Mouse (Mus musculus): Measurements from ENCODE around the gene Plekhh1. TPM values are rescaled to one million over a fixed set of nuclear protein-coding genes. Genes with fewer than 3 reads are reported as not detected.

Gene Plekhh1
- polyA plus RNA-seq, 1 experiment from 2014 or later = 5.8 TPM

- DNase-seq (ENCODE audit: low spot score) (no peak), ATAC-seq (replicated peaks; ENCODE audit: low FRiP score, low read depth) (no peak)
- 69% methylated on average over 2 of the region's 2 CpGs for WGBS
- Histone ChIP-seq H3K36me3 (ENCODE audit: insufficient read depth, low read length) (no peaks in the 10 kb centered on the region), H3K4me3 (replicated peaks; ENCODE audit: low read depth, low read length) (no peak overlapping the region), H3K9ac (ENCODE audit: low read depth, low read length) (no peak overlapping the region), H3K9me3 (replicated peaks; ENCODE audit: low read length) (no peaks in the 10 kb centered on the region), H3K27me3 (ENCODE audit: insufficient read depth, low read length) (no peaks in the 10 kb centered on the region), H3K4me2 (ENCODE audit: low read length) (no peak overlapping the region), H3K4me1 (replicated peaks; ENCODE audit: insufficient read depth, low read length) (no peaks in the 10 kb centered on the region), H3K27ac (no peak overlapping the region)
- peak; percentile 41; the same call in 1 of the 2 replicates for TF ChIP-seq CTCF (IDR thresholded peaks at IDR 0.05; ENCODE audit: low read depth)
Observed at GRCm38 (mm10) chr12:79104544-79104943, 75.6 kb downstream of the Plekhh1 start.

- 57% methylated on average over 5 of the region's 5 CpGs for WGBS
- H3K9me3 ChIP-seq (replicated peaks; ENCODE audit: low read length) = no peaks in the 10 kb centered on the region
- ATAC-seq (replicated peaks; ENCODE audit: low FRiP score, low read depth) (peak; percentile 63; the same call in 1 of the 2 replicates), DNase-seq (ENCODE audit: low spot score) (no peak)
- no peak overlapping the region for H3K4me2 ChIP-seq (ENCODE audit: low read length)
- 0 out of 2 replicates have a peak overlapping the region, but pooled peaks have one; percentile 2 for H3K27ac ChIP-seq
- H3K4me3 ChIP-seq (replicated peaks; ENCODE audit: low read depth, low read length) = no peak overlapping the region
- no peak overlapping the region for H3K9ac ChIP-seq (ENCODE audit: low read depth, low read length)
- H3K4me1 ChIP-seq (replicated peaks; ENCODE audit: insufficient read depth, low read length) = no peaks in the 10 kb centered on the region
- no peak for TF ChIP-seq CTCF (IDR thresholded peaks at IDR 0.05; ENCODE audit: low read depth)
- no peaks in the 10 kb centered on the region for H3K36me3 ChIP-seq (ENCODE audit: insufficient read depth, low read length)
- H3K27me3 ChIP-seq (ENCODE audit: insufficient read depth, low read length) = no peaks in the 10 kb centered on the region
Observed at GRCm38 (mm10) chr12:79105312-79105711, 76.3 kb downstream of the Plekhh1 start.

- WGBS = 83% methylated on average over 4 of the region's 4 CpGs
- H3K27ac ChIP-seq = no peak overlapping the region
- no peak overlapping the region for H3K4me2 ChIP-seq (ENCODE audit: low read length)
- H3K9ac ChIP-seq (ENCODE audit: low read depth, low read length) = no peak overlapping the region
- no peak for TF ChIP-seq CTCF (IDR thresholded peaks at IDR 0.05; ENCODE audit: low read depth)
- ATAC-seq (replicated peaks; ENCODE audit: low FRiP score, low read depth) = no peak
- H3K36me3 ChIP-seq (ENCODE audit: insufficient read depth, low read length) = no peaks in the 10 kb centered on the region
- DNase-seq (ENCODE audit: low spot score) = no peak
- H3K4me3 ChIP-seq (replicated peaks; ENCODE audit: low read depth, low read length) = no peak overlapping the region
- H3K9me3 ChIP-seq (replicated peaks; ENCODE audit: low read length) = no peaks in the 10 kb centered on the region
- H3K27me3 ChIP-seq (ENCODE audit: insufficient read depth, low read length) = no peaks in the 10 kb centered on the region
- no peaks in the 10 kb centered on the region for H3K4me1 ChIP-seq (replicated peaks; ENCODE audit: insufficient read depth, low read length)
Observed at GRCm38 (mm10) chr12:79118991-79119390, 90.0 kb downstream of the Plekhh1 start.

GRCm38 (mm10) chr12:79122820-79123219, 93.9 kb downstream of the Plekhh1 start:
- WGBS = 34% methylated on average over 3 of the region's 3 CpGs
- Histone ChIP-seq H3K4me1 (replicated peaks; ENCODE audit: insufficient read depth, low read length) (no peaks in the 10 kb centered on the region), H3K9ac (ENCODE audit: low read depth, low read length) (no peak overlapping the region), H3K4me2 (ENCODE audit: low read length) (no peak overlapping the region), H3K36me3 (ENCODE audit: insufficient read depth, low read length) (no peaks in the 10 kb centered on the region), H3K9me3 (replicated peaks; ENCODE audit: low read length) (no peaks in the 10 kb centered on the region), H3K27me3 (ENCODE audit: insufficient read depth, low read length) (no peaks in the 10 kb centered on the region), H3K4me3 (replicated peaks; ENCODE audit: low read depth, low read length) (no peak overlapping the region), H3K27ac (no peak overlapping the region)
- peak; percentile 76 for DNase-seq (ENCODE audit: low spot score)
- TF ChIP-seq CTCF (IDR thresholded peaks at IDR 0.05; ENCODE audit: low read depth) = peak; percentile 73
- no peak for ATAC-seq (replicated peaks; ENCODE audit: low FRiP score, low read depth)

GRCm38 (mm10) chr12:79130299-79131177, 101.6 kb downstream of the Plekhh1 start, which contains the start of gene Arg2:
Gene Arg2, plus strand, starts transcription at chr12:79130777.
- Histone ChIP-seq H3K27me3 (ENCODE audit: insufficient read depth, low read length) (peaks cover 13% of the 10 kb centered on the region), H3K9ac (ENCODE audit: low read depth, low read length) (peak within 1 kb of the TSS; percentile 32), H3K4me3 (replicated peaks; ENCODE audit: low read depth, low read length) (peak within 1 kb of the TSS; percentile 30), H3K36me3 (ENCODE audit: insufficient read depth, low read length) (no peaks in the 10 kb centered on the region), H3K27ac (peak within 1 kb of the TSS; percentile 31; the same call in 1 of the 2 replicates), H3K4me1 (replicated peaks; ENCODE audit: insufficient read depth, low read length) (peaks cover 8% of the 10 kb centered on the region), H3K4me2 (ENCODE audit: low read length) (peak within 1 kb of the TSS; percentile 79), H3K9me3 (replicated peaks; ENCODE audit: low read length) (no peaks in the 10 kb centered on the region)
- no peak for TF ChIP-seq CTCF (IDR thresholded peaks at IDR 0.05; ENCODE audit: low read depth)
- ATAC-seq (replicated peaks; ENCODE audit: low FRiP score, low read depth) (peak; percentile 98), DNase-seq (ENCODE audit: low spot score) (peak; percentile 79)
- WGBS = under 1% methylated on average over 47 of the region's 47 CpGs

Other genes starting within 250 kb of the Plekhh1 start
- 111 and 121 TPM in 2 replicates for gene Atp6v1d, start 167.5 kb upstream of the Plekhh1 start, polyA plus RNA-seq (2015; fragmentation: Nextera tagmentation; extraction: Ambion mirVana)
- gene Eif2s1, start 167.3 kb upstream of the Plekhh1 start, polyA plus RNA-seq (2015; fragmentation: Nextera tagmentation; extraction: Ambion mirVana) = 151 TPM in 2 replicates
- 5.3 TPM in 2 replicates for gene Plek2, start 122.2 kb upstream of the Plekhh1 start, polyA plus RNA-seq (2015; fragmentation: Nextera tagmentation; extraction: Ambion mirVana)
- 3.3 TPM in 2 replicates for gene Tmem229b, start 21.5 kb upstream of the Plekhh1 start, polyA plus RNA-seq (2015; fragmentation: Nextera tagmentation; extraction: Ambion mirVana)
- gene Pigh, start 60.5 kb downstream of the Plekhh1 start, polyA plus RNA-seq (2015; fragmentation: Nextera tagmentation; extraction: Ambion mirVana) = 23.3 and 25.6 TPM in 2 replicates
- gene Arg2, start 101.6 kb downstream of the Plekhh1 start, polyA plus RNA-seq (2015; fragmentation: Nextera tagmentation; extraction: Ambion mirVana) = 51.1 and 66.6 TPM in 2 replicates
- gene Vti1b, start 143.5 kb downstream of the Plekhh1 start, polyA plus RNA-seq (2015; fragmentation: Nextera tagmentation; extraction: Ambion mirVana) = 105 and 108 TPM in 2 replicates
- gene Rdh11, start 163.1 kb downstream of the Plekhh1 start, polyA plus RNA-seq (2015; fragmentation: Nextera tagmentation; extraction: Ambion mirVana) = 21.4 and 22.7 TPM in 2 replicates
- gene Rdh12, start 179.8 kb downstream of the Plekhh1 start, polyA plus RNA-seq (2015; fragmentation: Nextera tagmentation; extraction: Ambion mirVana) = 7.4 and 7.7 TPM in 2 replicates